Mouse (Mus musculus) embryonic stem cell, embryonic (primary cell): ENCODE measurements around the gene Elmo1.

Experiments
- CTCF ChIA-PET, 4 experiments: fragments of 300-600 bp in 2 of 4; fragments of 350-600 bp in 2 of 4; sonication (Branson Sonifier 250); formaldehyde crosslinking; loops; one replicate each; lab custom pipeline; 2022; ENCODE audit warnings: inconsistent platforms in 2 of 4; lab: Charles Lee
- POLR2A ChIA-PET, 4 experiments: fragments of 300-600 bp in 2 of 4; fragments of 350-600 bp in 2 of 4; sonication (Branson Sonifier 250); formaldehyde crosslinking; loops; one replicate each; lab custom pipeline; 2022; ENCODE audit warnings: antibody characterized with exemption in 4 of 4, inconsistent platforms in 1 of 4; lab: Charles Lee

Elmo1 gene

GRCm38 (mm10) chr13:20133602-20134394 is 43.4 kb downstream of the Elmo1 start:
- ChIA-PET POLR2A (interaction anchor here in 2 of 4 experiments (0.7 to 4.1 kb wide), 5 partner anchors 9 to 50 kb away, joined by 3 to 22 read pairs (median 3); no protein-coding TSS in a partner anchor), CTCF (no interaction called here)

- POLR2A ChIA-PET: interaction anchor here in 1 of 4 experiments (0.8 to 4.1 kb wide), 4 partner anchors 17 to 56 kb away, joined by 3 to 22 read pairs (median 5); no protein-coding TSS in a partner anchor
- CTCF ChIA-PET: no interaction called here
These were observed 44.2 kb downstream of the Elmo1 start for GRCm38 (mm10) chr13:20134395-20135225.

- POLR2A ChIA-PET: interaction anchor here in 1 of 4 experiments (0.8 to 4.1 kb wide), 5 partner anchors 14 to 47 kb away, joined by 3 to 22 read pairs (median 4); no protein-coding TSS in a partner anchor
- CTCF ChIA-PET: interaction anchor here in 1 of 4 experiments (0.6 kb wide), 1 partner anchor 136 kb away, joined by 3 read pairs; no protein-coding TSS in a partner anchor
These were observed 46.4 kb downstream of the Elmo1 start for GRCm38 (mm10) chr13:20136753-20137152.

- POLR2A ChIA-PET: interaction anchor here in 1 of 4 experiments (1.7 kb wide), 1 partner anchor 19 kb away, joined by 4 read pairs; no protein-coding TSS in a partner anchor
- CTCF ChIA-PET: no interaction called here
These were observed 48.1 kb downstream of the Elmo1 start for GRCm38 (mm10) chr13:20138466-20138865.

GRCm38 (mm10) chr13:20139060-20139459 is 48.7 kb downstream of the Elmo1 start:
- ChIA-PET POLR2A (no interaction called here), CTCF (no interaction called here)

- ChIA-PET CTCF (interaction anchor here in 1 of 4 experiments (0.7 kb wide), 1 partner anchor 41 kb away, joined by 3 read pairs; no protein-coding TSS in a partner anchor), POLR2A (interaction anchor here in 1 of 4 experiments (1.0 to 1.2 kb wide), 2 partner anchors 20 to 29 kb away, joined by 3 read pairs; no protein-coding TSS in a partner anchor)
These were observed 49.6 kb downstream of the Elmo1 start for GRCm38 (mm10) chr13:20139825-20140665.

GRCm38 (mm10) chr13:20142637-20143036 is 52.2 kb downstream of the Elmo1 start:
- CTCF ChIA-PET: no interaction called here
- POLR2A ChIA-PET: interaction anchor here in 1 of 4 experiments (1.0 kb wide), 1 partner anchor 10 kb away, joined by 4 read pairs; no protein-coding TSS in a partner anchor

- POLR2A ChIA-PET: no interaction called here
- CTCF ChIA-PET: no interaction called here
These were observed 56.5 kb downstream of the Elmo1 start for GRCm38 (mm10) chr13:20146848-20147247.

GRCm38 (mm10) chr13:20147736-20148135 is 57.3 kb downstream of the Elmo1 start:
- POLR2A ChIA-PET: interaction anchor here in 1 of 4 experiments (1.2 kb wide), 1 partner anchor 34 kb away, joined by 4 read pairs; no protein-coding TSS in a partner anchor
- CTCF ChIA-PET: no interaction called here

GRCm38 (mm10) chr13:20150130-20150835 is 59.9 kb downstream of the Elmo1 start:
- CTCF ChIA-PET: no interaction called here
- POLR2A ChIA-PET: interaction anchor here in 1 of 4 experiments (1.0 kb wide), 1 partner anchor 13 kb away, joined by 4 read pairs; no protein-coding TSS in a partner anchor

- CTCF ChIA-PET: no interaction called here
- POLR2A ChIA-PET: interaction anchor here in 2 of 4 experiments (0.6 to 1.0 kb wide), 2 partner anchors 14 to 140 kb away, joined by 3 to 4 read pairs; no protein-coding TSS in a partner anchor
These were observed 61.0 kb downstream of the Elmo1 start for GRCm38 (mm10) chr13:20151302-20151978.

- POLR2A ChIA-PET: interaction anchor here in 1 of 4 experiments (1.0 to 1.3 kb wide), 2 partner anchors 26 to 224 kb away, joined by 3 to 4 read pairs; no protein-coding TSS in a partner anchor
- CTCF ChIA-PET: no interaction called here
These were observed 66.7 kb downstream of the Elmo1 start for GRCm38 (mm10) chr13:20157059-20157458.

- POLR2A ChIA-PET: interaction anchor here in 1 of 4 experiments (1.0 to 1.3 kb wide), 2 partner anchors 26 to 224 kb away, joined by 3 to 4 read pairs; no protein-coding TSS in a partner anchor
- CTCF ChIA-PET: no interaction called here
These were observed 67.1 kb downstream of the Elmo1 start for GRCm38 (mm10) chr13:20157529-20157928.

GRCm38 (mm10) chr13:20163339-20163954 is 73.1 kb downstream of the Elmo1 start:
- ChIA-PET CTCF (no interaction called here), POLR2A (no interaction called here)

GRCm38 (mm10) chr13:20164837-20165236 is 74.4 kb downstream of the Elmo1 start:
- POLR2A ChIA-PET: no interaction called here
- CTCF ChIA-PET: interaction anchor here in 1 of 4 experiments (0.6 kb wide), 1 partner anchor 456 kb away, joined by 5 read pairs; no protein-coding TSS in a partner anchor
